Mouse (Mus musculus) CH12.LX (cell line): Measurements from ENCODE around the gene Ier2. TPM values are rescaled to one million over a fixed set of nuclear protein-coding genes. Genes with fewer than 3 reads are reported as not detected.
"Not testable (repeated sequence)": the region's sequence is repeated elsewhere in the genome, so short reads cannot be mapped to it uniquely, and the experiment has no call there.

Source experiments
- DNase-seq: peaks from one replicate; pipeline ENCODE4 v3.0.0-alpha.2; 2013; ENCODE audit errors: extremely low read depth
- H3K27ac ChIP-seq: 2 replicates; pipeline ENCODE4 v1.5.1; 2012; ENCODE audit warnings: low read depth, mild to moderate bottlenecking, control low read depth, moderate library complexity; ENCODE audit not compliant: insufficient read depth
- H3K27me3 ChIP-seq: replicated peaks from 2 replicates; pipeline ENCODE3; 2012; ENCODE audit warnings: inconsistent platforms
- H3K36me3 ChIP-seq, 2 experiments: replicated peaks in 1 of 2; 2 replicates each; pipeline versions ENCODE3 to v1.6.1; 2012; ENCODE audit warnings: inconsistent platforms in 1 of 2, low read length in 1 of 2, mild to moderate bottlenecking in 1 of 2, mixed read lengths in 1 of 2, moderate library complexity in 1 of 2; ENCODE audit not compliant: control insufficient read depth in 1 of 2, insufficient read depth in 1 of 2
- H3K4me1 ChIP-seq, 2 experiments: 2 replicates each; pipeline ENCODE4 v1.6.1; 2012; ENCODE audit warnings: inconsistent platforms in 1 of 2, moderate library complexity in 1 of 2; ENCODE audit not compliant: insufficient read depth in 2 of 2, control insufficient read depth in 1 of 2
- H3K4me2 ChIP-seq: 2 replicates; pipeline ENCODE4 v1.6.1; 2012; ENCODE audit warnings: low read depth, mild to moderate bottlenecking, control low read depth; ENCODE audit not compliant: poor library complexity, insufficient read depth, severe bottlenecking
- H3K4me3 ChIP-seq, 3 experiments: fragments of 150-350 bp in 1 of 3; sonication (generic) in 1 of 3; replicated peaks in 1 of 3; 2 replicates each; pipeline versions ENCODE3 to v1.5.1; 2011 to 2012; ENCODE audit warnings: low read depth in 2 of 3, low read length in 2 of 3, mild to moderate bottlenecking in 2 of 3, moderate library complexity in 2 of 3, control low read depth in 1 of 3, improper control_type of control experiment in 1 of 3, inconsistent platforms in 1 of 3, mixed read lengths in 1 of 3; ENCODE audit not compliant: poor library complexity in 1 of 3
- H3K79me2 ChIP-seq: replicated peaks from 2 replicates; pipeline ENCODE4 v1.6.1; 2012; ENCODE audit warnings: mild to moderate bottlenecking, moderate library complexity; ENCODE audit not compliant: control insufficient read depth, poor library complexity, insufficient read depth, severe bottlenecking; ENCODE audit errors: extremely low read depth
- H3K9ac ChIP-seq: 2 replicates; pipeline ENCODE4 v1.6.1; 2012; ENCODE audit warnings: low read depth, mild to moderate bottlenecking, control low read depth, moderate library complexity; ENCODE audit not compliant: insufficient read depth
- H3K9me3 ChIP-seq: replicated peaks from 2 replicates; pipeline ENCODE3; 2012; ENCODE audit warnings: low read length, inconsistent platforms, mixed read lengths
- BHLHE40 ChIP-seq: IDR thresholded peaks from 2 replicates; pipeline ENCODE4 v1.6.1; 2011; ENCODE audit warnings: mild to moderate bottlenecking, low read depth, low read length, improper control_type of control experiment
- CHD1 ChIP-seq: IDR thresholded peaks from 2 replicates; pipeline ENCODE4 v1.6.1; 2012; ENCODE audit warnings: low read depth, low read length, improper control_type of control experiment, inconsistent platforms
- CTCF ChIP-seq, 2 experiments: IDR thresholded peaks in 1 of 2; conservative IDR thresholded peaks in 1 of 2; 2 replicates each; pipeline ENCODE4 v1.5.1; 2011 to 2012; ENCODE audit warnings: low read depth in 2 of 2, low read length in 2 of 2, improper control_type of control experiment in 1 of 2, inconsistent platforms in 1 of 2, mild to moderate bottlenecking in 1 of 2, moderate library complexity in 1 of 2
- EP300 ChIP-seq: IDR thresholded peaks from 2 replicates; pipeline ENCODE4 v1.6.1; 2011; ENCODE audit warnings: low read length, improper control_type of control experiment
- ETS1 ChIP-seq: conservative IDR thresholded peaks from 2 replicates; pipeline ENCODE4 v1.6.1; 2012; ENCODE audit warnings: low read depth, mild to moderate bottlenecking, inconsistent platforms, low read length, improper control_type of control experiment, moderate library complexity
- HCFC1 ChIP-seq: IDR thresholded peaks from 2 replicates; pipeline ENCODE4 v1.6.1; 2012; ENCODE audit warnings: low read depth, mild to moderate bottlenecking, inconsistent platforms, low read length, improper control_type of control experiment
- JUN ChIP-seq: IDR thresholded peaks from 2 replicates; pipeline ENCODE4 v1.6.1; 2011; ENCODE audit warnings: low read depth, mild to moderate bottlenecking, low read length, improper control_type of control experiment, moderate library complexity; ENCODE audit not compliant: insufficient read depth
- KAT2A ChIP-seq: IDR thresholded peaks from 2 replicates; pipeline ENCODE4 v1.6.1; 2012; ENCODE audit warnings: low read length, improper control_type of control experiment, inconsistent platforms; ENCODE audit not compliant: insufficient replicate concordance
- MAX ChIP-seq: IDR thresholded peaks from 2 replicates; pipeline ENCODE4 v1.6.1; 2011; ENCODE audit warnings: low read length, improper control_type of control experiment
- MEF2A ChIP-seq: IDR thresholded peaks from 2 replicates; pipeline ENCODE4 v1.6.1; 2014; ENCODE audit warnings: low read depth, mild to moderate bottlenecking, inconsistent platforms, low read length, improper control_type of control experiment, borderline replicate concordance
- PAX5 ChIP-seq: IDR thresholded peaks from 2 replicates; pipeline ENCODE4 v1.6.1; 2012; ENCODE audit warnings: low read length, inconsistent platforms, mixed read lengths
- POLR2AphosphoS2 ChIP-seq: IDR thresholded peaks from 2 replicates; pipeline ENCODE4 v1.6.1; 2011; ENCODE audit warnings: low read depth, low read length, improper control_type of control experiment
- ZC3H11A ChIP-seq: IDR thresholded peaks from 2 replicates; pipeline ENCODE4 v1.6.1; 2012; ENCODE audit warnings: low read depth, mild to moderate bottlenecking, inconsistent platforms, low read length, improper control_type of control experiment
- ZNF384 ChIP-seq: IDR thresholded peaks from 2 replicates; pipeline ENCODE4 v1.6.1; 2012; ENCODE audit warnings: low read depth, low read length, improper control_type of control experiment, inconsistent platforms
- dilution Hi-C: fragments of 300-500 bp; cut with MboI; formaldehyde crosslinking; loops from 2 replicates; pipeline ENCODE4 v1.14.3; 2020; ENCODE audit warnings: low sequenced_read_pairs; ENCODE audit not compliant: extremely low pct_unique_long_range_greater_than_20kb, extremely low pct_ligation_motif_present
- in situ Hi-C: fragments of 300-500 bp; cut with MboI; formaldehyde crosslinking; loops from 3 replicates; pipeline ENCODE4 v1.14.3; 2019; ENCODE audit warnings: low sequenced_read_pairs, low pct_ligation_motif_present, low pct_unique_long_range_greater_than_20kb, mixed read lengths
- polyA plus RNA-seq: library from polyadenylated mRNA; unstranded; fragments of >175 nt; gene quantifications from 2 replicates; pipeline ENCODE4 v1.2.1, GENCODE M21; 2012; ENCODE audit warnings: low read depth; ENCODE audit not compliant: insufficient read length
- total RNA-seq, 2 experiments: library from RNA; depleted of rRNA; stranded (reverse); fragments of 300-350 nt in 1 of 2; fragments of >200 nt in 1 of 2; gene quantifications; 2 replicates each; pipeline ENCODE4 v1.2.3; 2012 to 2014

Ier2 gene
- total and polyA plus RNA-seq, 3 experiments: 26.3 to 35.4 (median 30.3) TPM

GRCm38 (mm10) chr8:84677305-84677704, 14.7 kb upstream of the Ier2 start:
- dilution Hi-C loops: no loop called here
- no peak for DNase-seq
- Histone ChIP-seq H3K79me2 (peaks cover 50% of the 10 kb centered on the region), H3K4me1 (peaks cover 8 to 31% of the 10 kb centered on the region in 2 experiments; a peak in 3 of 4 replicates), H3K9ac (no peak overlapping the region), H3K27ac (no peak overlapping the region), H3K27me3 (no peaks in the 10 kb centered on the region), H3K4me3 (no peak overlapping the region), H3K9me3 (no peaks in the 10 kb centered on the region), H3K36me3 (peaks cover 51 to 90% of the 10 kb centered on the region in 2 experiments), H3K4me2 (no peak overlapping the region)
- TF ChIP-seq CTCF (conservative IDR thresholded peaks at IDR 0.05 in 1 of 2, IDR thresholded peaks at IDR 0.05 in 1 of 2; ENCODE audit: low read depth in 2 of 2, low read length in 2 of 2) (no peak), ZC3H11A (no peak), BHLHE40 (no peak), KAT2A (no peak), PAX5 (no peak), EP300 (no peak), CHD1 (no peak), MAX (no peak), ZNF384 (no peak), ETS1 (no peak), MEF2A (no peak), JUN (no peak), HCFC1 (no peak), POLR2AphosphoS2 (no peak)
- in situ Hi-C loops: no loop called here

GRCm38 (mm10) chr8:84670295-84671006, 7.8 kb upstream of the Ier2 start:
- TF ChIP-seq POLR2AphosphoS2: 0 out of 2 replicates have a peak, but pooled peaks have one; percentile 29
- TF ChIP-seq, all 38 proteins: peak for 1; not testable (repeated sequence) for 37
- peaks cover 3 to 26% of the 10 kb centered on the region in 2 experiments; a peak in 2 of 4 replicates for H3K4me1 ChIP-seq
- H3K27me3 ChIP-seq, dilution Hi-C loops, DNase-seq, H3K4me3 ChIP-seq, H3K4me2 ChIP-seq, H3K27ac ChIP-seq, in situ Hi-C loops, H3K9ac ChIP-seq, H3K79me2 ChIP-seq, H3K9me3 ChIP-seq: not testable (repeated sequence)
- peaks cover 49 to 67% of the 10 kb centered on the region in 2 experiments for H3K36me3 ChIP-seq
